Mouse (Mus musculus): ENCODE measurements around the gene Nudt19. TPM values are rescaled to one million over a fixed set of nuclear protein-coding genes. Genes with fewer than 3 reads are reported as not detected.
A peak's percentile ranks its signal among the peaks of the same experiment; 100 is the strongest.

The Nudt19 gene
- polyA plus RNA-seq, 1 experiment from 2014 or later = 72.4 TPM

DNA sequence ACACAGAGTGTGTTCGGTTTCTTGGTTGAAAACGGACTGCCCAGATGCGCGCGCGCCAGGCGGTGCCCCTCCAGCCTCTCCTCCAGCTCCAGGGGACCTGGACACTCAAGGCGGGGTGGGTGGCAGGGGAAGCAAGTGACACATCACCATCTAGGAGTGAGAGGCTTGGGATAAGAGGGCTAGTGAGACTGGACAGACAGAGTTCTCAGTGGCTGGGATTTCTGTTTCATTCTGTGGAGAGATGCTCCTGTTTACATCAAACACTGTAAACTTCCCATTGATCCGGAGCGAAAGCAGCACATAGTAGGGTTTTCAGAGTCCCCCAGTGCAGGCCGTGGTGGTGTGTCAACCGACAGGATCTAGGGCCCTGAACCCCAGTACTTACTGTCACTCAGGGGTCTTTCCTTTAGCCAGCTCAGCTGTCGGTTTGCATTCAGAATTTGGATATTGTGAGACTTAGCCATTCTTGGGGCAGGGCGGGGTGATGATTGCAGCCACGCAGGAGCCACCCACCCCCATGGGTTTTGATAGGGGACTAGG, 30.9 kb upstream of the Nudt19 start:
- peaks cover 10% of the 10 kb centered on the region for H3K27me3 ChIP-seq
- POLR2A ChIA-PET = no interaction called here
- TF ChIP-seq CTCF (IDR thresholded peaks at IDR 0.05) = no peak
- in situ Hi-C loops (cut with MboI; ENCODE audit: low pct_unique_long_range_greater_than_20kb) = loop anchor here (10.0 to 25.0 kb wide), 2 partner anchors 48 to 1775 kb away; no protein-coding TSS in a partner anchor
- CTCF ChIA-PET = interaction anchor here (2.6 kb wide), 1 partner anchor 10 kb away, joined by 7 read pairs; no protein-coding TSS in a partner anchor
- ATAC-seq (no peak), DNase-seq (ENCODE audit: low read depth, low spot score) (no peak)

DNA sequence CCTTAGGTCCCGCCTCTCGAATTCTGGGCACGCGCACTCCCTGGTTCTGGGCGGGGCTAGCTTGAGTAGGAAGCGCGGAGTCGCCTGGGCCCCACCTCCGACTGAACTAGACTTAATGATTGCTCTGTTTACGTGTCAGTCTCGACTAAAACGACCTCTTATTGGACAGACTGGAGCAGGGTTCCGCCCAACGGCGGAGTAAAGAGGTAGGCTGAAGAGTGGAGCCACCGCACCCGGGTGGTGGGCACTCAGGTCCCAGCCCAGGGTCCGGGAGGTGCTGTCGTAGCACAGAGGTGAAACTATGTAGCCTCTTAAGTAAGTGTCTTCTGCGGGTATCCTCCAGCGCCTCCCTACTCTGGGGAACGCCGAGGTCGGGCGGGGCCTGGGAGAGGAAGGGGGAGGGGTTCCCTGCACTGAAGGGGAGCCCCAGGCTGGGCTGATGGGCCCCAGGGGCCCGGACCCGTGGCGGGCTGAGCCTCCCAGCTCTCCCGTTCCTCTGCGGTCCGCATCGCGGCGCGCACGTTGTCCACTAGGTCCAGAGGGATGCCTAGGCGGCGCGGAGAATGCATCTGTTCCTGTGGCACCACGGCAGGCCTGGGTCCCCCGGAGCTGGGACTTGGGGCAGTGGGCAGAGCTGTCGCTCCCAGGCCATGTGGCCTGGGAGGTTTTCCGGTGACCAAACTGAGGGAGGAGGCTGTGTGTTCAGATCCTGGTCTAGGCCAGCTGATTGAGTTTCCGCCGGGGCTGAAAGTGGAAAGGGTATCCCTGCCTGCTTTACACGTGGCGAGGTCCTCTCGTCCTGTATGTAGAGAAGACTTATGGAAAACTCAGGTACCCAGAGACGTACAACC, 30.2 kb upstream of the Nudt19 start, which contains the start of gene Ankrd27:
Gene Ankrd27 (plus strand): TSS at position 190 of the 851 bp plus-strand sequence.
- H3K27me3 ChIP-seq = peaks cover 15% of the 10 kb centered on the region
- POLR2A ChIA-PET = interaction anchor here (0.6 kb wide), 1 partner anchor 9 kb away, joined by 3 read pairs; no protein-coding TSS in a partner anchor
- DNase-seq (ENCODE audit: low read depth, low spot score) (peak; percentile 79), ATAC-seq (peak; percentile 98)
- no peak for TF ChIP-seq CTCF (IDR thresholded peaks at IDR 0.05)
- CTCF ChIA-PET = interaction anchor here (1.3 to 2.6 kb wide), 2 partner anchors 11 kb away, joined by 6 to 7 read pairs; no protein-coding TSS in a partner anchor
- in situ Hi-C loops (cut with MboI; ENCODE audit: low pct_unique_long_range_greater_than_20kb) = loop anchor here (10.0 to 25.0 kb wide), 2 partner anchors 49 to 1776 kb away; no protein-coding TSS in a partner anchor

GRCm38 (mm10) chr7:35585191-35586054, 29.3 kb upstream of the Nudt19 start, which contains the start of gene Rgs9bp:
Gene Rgs9bp, minus strand, starts transcription at chr7:35585582.
- in situ Hi-C loops (cut with MboI; ENCODE audit: low pct_unique_long_range_greater_than_20kb) = loop anchor here (10.0 to 25.0 kb wide), 2 partner anchors 49 to 1777 kb away; no protein-coding TSS in a partner anchor
- ATAC-seq = peak; percentile 68
- CTCF ChIA-PET = interaction anchor here (1.3 to 4.1 kb wide), 3 partner anchors 10 to 32 kb away, joined by 6 to 11 read pairs (median 7); no protein-coding TSS in a partner anchor
- TF ChIP-seq CTCF (IDR thresholded peaks at IDR 0.05) = no peak
- POLR2A ChIA-PET = interaction anchor here (0.6 kb wide), 1 partner anchor 8 kb away, joined by 3 read pairs; no protein-coding TSS in a partner anchor
- DNase-seq (ENCODE audit: low read depth, low spot score) = peak; percentile 49
- peaks cover 15% of the 10 kb centered on the region for H3K27me3 ChIP-seq

GRCm38 (mm10) chr7:35584786-35585190, 28.7 kb upstream of the Nudt19 start:
- in situ Hi-C loops (cut with MboI; ENCODE audit: low pct_unique_long_range_greater_than_20kb) = loop anchor here (10.0 to 25.0 kb wide), 2 partner anchors 50 to 1778 kb away; no protein-coding TSS in a partner anchor
- ChIA-PET POLR2A (no interaction called here), CTCF (interaction anchor here (1.3 to 4.1 kb wide), 3 partner anchors 9 to 31 kb away, joined by 6 to 11 read pairs (median 7); no protein-coding TSS in a partner anchor)
- TF ChIP-seq CTCF (IDR thresholded peaks at IDR 0.05) = no peak
- DNase-seq (ENCODE audit: low read depth, low spot score) (no peak), ATAC-seq (no peak)
- peaks cover 15% of the 10 kb centered on the region for H3K27me3 ChIP-seq

- peaks cover 15% of the 10 kb centered on the region for H3K27me3 ChIP-seq
- in situ Hi-C loops (cut with MboI; ENCODE audit: low pct_unique_long_range_greater_than_20kb) = loop anchor here (10.0 to 25.0 kb wide), 2 partner anchors 51 to 1778 kb away; no protein-coding TSS in a partner anchor
- TF ChIP-seq CTCF (IDR thresholded peaks at IDR 0.05) = no peak
- DNase-seq (ENCODE audit: low read depth, low spot score) (no peak), ATAC-seq (no peak)
- ChIA-PET CTCF (interaction anchor here (1.1 to 4.1 kb wide), 3 partner anchors 22 to 101 kb away, joined by 3 to 11 read pairs (median 3); no protein-coding TSS in a partner anchor), POLR2A (no interaction called here)
Observed at GRCm38 (mm10) chr7:35584068-35584785, 28.1 kb upstream of the Nudt19 start.

GRCm38 (mm10) chr7:35583476-35584025, 27.4 kb upstream of the Nudt19 start:
- ChIA-PET CTCF (interaction anchor here (1.1 to 4.1 kb wide), 4 partner anchors 21 to 102 kb away, joined by 3 to 11 read pairs (median 4); no protein-coding TSS in a partner anchor), POLR2A (no interaction called here)
- no peak for TF ChIP-seq CTCF (IDR thresholded peaks at IDR 0.05)
- no peak for DNase-seq (ENCODE audit: low read depth, low spot score)
- ATAC-seq = no peak
- in situ Hi-C loops (cut with MboI; ENCODE audit: low pct_unique_long_range_greater_than_20kb) = loop anchor here (10.0 to 25.0 kb wide), 2 partner anchors 51 to 1779 kb away; no protein-coding TSS in a partner anchor
- peaks cover 15% of the 10 kb centered on the region for H3K27me3 ChIP-seq

- DNase-seq (ENCODE audit: low read depth, low spot score) (no peak), ATAC-seq (no peak)
- ChIA-PET POLR2A (no interaction called here), CTCF (interaction anchor here (1.1 to 4.1 kb wide), 3 partner anchors 23 to 103 kb away, joined by 3 to 11 read pairs (median 4); no protein-coding TSS in a partner anchor)
- no peak for TF ChIP-seq CTCF (IDR thresholded peaks at IDR 0.05)
- peaks cover 15% of the 10 kb centered on the region for H3K27me3 ChIP-seq
- in situ Hi-C loops (cut with MboI; ENCODE audit: low pct_unique_long_range_greater_than_20kb) = loop anchor here (10.0 to 25.0 kb wide), 2 partner anchors 52 to 1780 kb away; no protein-coding TSS in a partner anchor
Observed at GRCm38 (mm10) chr7:35582719-35583118, 26.6 kb upstream of the Nudt19 start.

DNA sequence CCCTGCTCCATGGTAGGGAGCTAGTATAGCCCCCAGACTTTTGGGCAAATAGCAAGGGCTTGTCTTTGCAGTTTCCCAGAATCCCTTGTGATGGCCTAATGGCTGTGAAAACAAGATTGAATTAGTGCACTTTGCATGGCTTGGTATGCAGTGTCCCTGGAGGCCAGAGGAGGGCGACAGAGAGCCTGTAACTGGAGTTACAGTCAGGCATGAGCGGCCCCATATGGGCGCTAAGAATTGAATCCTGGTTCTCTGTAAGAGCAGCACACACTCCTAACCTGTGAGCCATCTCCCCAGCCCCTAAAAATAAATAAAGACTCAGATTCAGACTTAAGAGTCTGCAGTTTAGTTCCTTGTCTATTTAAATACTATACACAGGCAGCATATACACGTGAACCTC, 23.7 kb upstream of the Nudt19 start:
- ChIA-PET POLR2A (no interaction called here), CTCF (interaction anchor here (1.0 to 2.3 kb wide), 2 partner anchors 20 to 29 kb away, joined by 3 to 8 read pairs; no protein-coding TSS in a partner anchor)
- DNase-seq (ENCODE audit: low read depth, low spot score) (no peak), ATAC-seq (peak; percentile 47)
- in situ Hi-C loops (cut with MboI; ENCODE audit: low pct_unique_long_range_greater_than_20kb) = loop anchor here (10.0 to 25.0 kb wide), 2 partner anchors 55 to 1782 kb away; no protein-coding TSS in a partner anchor
- H3K27me3 ChIP-seq = peaks cover 22% of the 10 kb centered on the region
- TF ChIP-seq CTCF (IDR thresholded peaks at IDR 0.05) = no peak

Measured in Patski (cell line).